Mouse (Mus musculus) embryonic facial prominence, embryonic 10.5 days (tissue): ENCODE data around the gene Gm14851. TPM values are rescaled to one million over a fixed set of nuclear protein-coding genes. Genes with fewer than 3 reads are reported as not detected.
"Not testable (repeated sequence)": the region's sequence is repeated elsewhere in the genome, so short reads cannot be mapped to it uniquely, and the experiment has no call there.

Experiments used
- DNase-seq: peaks from one replicate; pipeline ENCODE4 v3.0.0-alpha.2; 2017; ENCODE audit warnings: low spot score
- H3K27ac ChIP-seq: fragments of 300-500 bp; sonication (generic); replicated peaks from 2 replicates; pipeline ENCODE4 v1.5.1; 2016; ENCODE audit warnings: mild to moderate bottlenecking
- H3K27me3 ChIP-seq: fragments of 300-500 bp; sonication (generic); replicated peaks from 2 replicates; pipeline ENCODE4 v1.6.1; 2016; ENCODE audit warnings: low read depth, mild to moderate bottlenecking; ENCODE audit not compliant: poor library complexity, severe bottlenecking
- H3K36me3 ChIP-seq: fragments of 300-500 bp; sonication (generic); replicated peaks from 2 replicates; pipeline ENCODE4 v1.6.1; 2016; ENCODE audit warnings: mild to moderate bottlenecking, moderate library complexity
- H3K4me1 ChIP-seq: fragments of 300-500 bp; sonication (generic); 2 replicates; pipeline ENCODE4 v1.6.1; 2016
- H3K4me3 ChIP-seq: fragments of 300-500 bp; sonication (generic); 2 replicates; pipeline ENCODE4 v1.5.1; 2016; ENCODE audit warnings: mild to moderate bottlenecking, moderate library complexity
- H3K9me3 ChIP-seq: fragments of 300-500 bp; sonication (generic); 2 replicates; pipeline ENCODE4 v1.6.1; 2016; ENCODE audit warnings: mild to moderate bottlenecking
- WGBS: fragments of 180-500 bp; shearing (Covaris S2); methylation state at CpG from one replicate; pipeline ENCODE4 v1.1.7; 2016; 5-methylcytosine and 5-hydroxymethylcytosine counted together
- polyA plus RNA-seq: library from polyadenylated mRNA; unstranded; fragments of >200 nt; fragmentation: Nextera tagmentation; extraction: Ambion mirVana; gene quantifications from 2 replicates; pipeline ENCODE4 v1.2.1, GENCODE M21; 2016

The Gm14851 gene
- polyA plus RNA-seq = not detected in 2 replicates

GRCm38 (mm10) chr8:21095950-21096349 lies at the start of gene Gm14851:
Gene Gm14851 (minus strand): TSS chr8:21096050.
- peaks cover 19% of the 10 kb centered on the region; the same call in 1 of the 2 replicates for H3K9me3 ChIP-seq
- WGBS = 92% methylated on average over 1 of the region's 2 CpGs
- not testable (repeated sequence) for H3K4me3 ChIP-seq, DNase-seq, H3K27me3 ChIP-seq, H3K4me1 ChIP-seq, H3K27ac ChIP-seq, H3K36me3 ChIP-seq

GRCm38 (mm10) chr8:21134342-21134741 lies 38.5 kb upstream of the Gm14851 start, which contains the start of gene Defa30:
Gene Defa30 (plus strand): TSS chr8:21134642.
- not testable (repeated sequence) for DNase-seq, H3K4me1 ChIP-seq, H3K4me3 ChIP-seq, H3K36me3 ChIP-seq, H3K27me3 ChIP-seq, H3K27ac ChIP-seq
- WGBS = 63% methylated on average over 3 of the region's 3 CpGs
- H3K9me3 ChIP-seq = peaks cover 24% of the 10 kb centered on the region

GRCm38 (mm10) chr8:21093106-21093505 lies 2.7 kb downstream of the Gm14851 start:
- no peak for DNase-seq
- H3K4me1 ChIP-seq = no peaks in the 10 kb centered on the region
- no peak overlapping the region for H3K4me3 ChIP-seq
- H3K36me3 ChIP-seq = no peaks in the 10 kb centered on the region
- peaks cover 12% of the 10 kb centered on the region; the same call in 1 of the 2 replicates for H3K9me3 ChIP-seq
- H3K27me3 ChIP-seq = no peaks in the 10 kb centered on the region
- H3K27ac ChIP-seq = no peak overlapping the region
- 38% methylated on average over 4 of the region's 4 CpGs for WGBS

- DNase-seq, H3K27me3 ChIP-seq, H3K27ac ChIP-seq, H3K4me3 ChIP-seq, H3K4me1 ChIP-seq, H3K36me3 ChIP-seq, H3K9me3 ChIP-seq: not testable (repeated sequence)
Observed at GRCm38 (mm10) chr8:21084142-21084541, 11.7 kb downstream of the Gm14851 start, which contains the start of gene Defa25. Gene Defa25 (plus strand): TSS chr8:21084442.

GRCm38 (mm10) chr8:21064738-21065137 lies 31.1 kb downstream of the Gm14851 start, which contains the start of gene Defa35:
Gene Defa35 (plus strand): TSS chr8:21065038.
- H3K36me3 ChIP-seq, H3K27ac ChIP-seq, DNase-seq, H3K4me1 ChIP-seq, H3K9me3 ChIP-seq, H3K4me3 ChIP-seq, H3K27me3 ChIP-seq: not testable (repeated sequence)
- 73% methylated on average over 1 of the region's 1 CpGs for WGBS

GRCm38 (mm10) chr8:21054747-21055146 lies 41.1 kb downstream of the Gm14851 start, which contains the start of gene Defa23:
Gene Defa23 (plus strand): TSS chr8:21055047.
- not testable (repeated sequence) for DNase-seq, H3K27me3 ChIP-seq, H3K4me1 ChIP-seq, H3K4me3 ChIP-seq, H3K36me3 ChIP-seq, H3K9me3 ChIP-seq, H3K27ac ChIP-seq
- WGBS = no CpG with 5 or more reads among the region's 1 CpGs

Other genes starting within 250 kb of the Gm14851 start
- gene Defb33, start 203.4 kb downstream of the Gm14851 start, polyA plus RNA-seq = not detected in 2 replicates
- gene Gm15056, start 193.4 kb downstream of the Gm14851 start, polyA plus RNA-seq = not detected in 2 replicates
- gene Gm6040, start 174.0 kb downstream of the Gm14851 start, polyA plus RNA-seq = not detected in 2 replicates
- not detected in 2 replicates for gene AY761185, start 151.3 kb downstream of the Gm14851 start, polyA plus RNA-seq
- gene Defa21, start 70.5 kb downstream of the Gm14851 start, polyA plus RNA-seq = not detected in 2 replicates
- gene Defa23, start 41.0 kb downstream of the Gm14851 start, polyA plus RNA-seq = not detected in 2 replicates
- gene Defa35, start 31.0 kb downstream of the Gm14851 start, polyA plus RNA-seq = not detected in 2 replicates
- gene Defa25, start 11.6 kb downstream of the Gm14851 start, polyA plus RNA-seq = not detected in 2 replicates
- not detected in 2 replicates for gene Defa30, start 38.6 kb upstream of the Gm14851 start, polyA plus RNA-seq
- not detected in 2 replicates for gene Defa22, start 66.2 kb upstream of the Gm14851 start, polyA plus RNA-seq
- gene Defa31, start 95.6 kb upstream of the Gm14851 start, polyA plus RNA-seq = not detected in 2 replicates
- gene Gm15293, start 105.5 kb upstream of the Gm14851 start, polyA plus RNA-seq = not detected in 2 replicates
- not detected in 2 replicates for gene Gm15292, start 153.7 kb upstream of the Gm14851 start, polyA plus RNA-seq
- gene Defa27, start 219.5 kb upstream of the Gm14851 start, polyA plus RNA-seq = not detected in 2 replicates
- not detected in 2 replicates for gene Defa29, start 231.0 kb upstream of the Gm14851 start, polyA plus RNA-seq